Mouse (Mus musculus) neural tube, embryonic 11.5 days (tissue): ENCODE results near the gene Sart1. TPM values are rescaled to one million over a fixed set of nuclear protein-coding genes. Genes with fewer than 3 reads are reported as not detected.

Experiments used
- ATAC-seq: fragments of 200-750 bp; cut with Nextera tagmentation; 2 replicates; pipeline ENCODE4 v1.8.0; 2017; ENCODE audit warnings: moderate number of reproducible peaks, mild to moderate bottlenecking, moderate TSS enrichment, moderate library complexity; ENCODE audit not compliant: insufficient read depth, low FRiP score, low TSS enrichment
- DNase-seq: peaks from one replicate; pipeline ENCODE4 v3.0.0-alpha.2; 2015; ENCODE audit warnings: low spot score
- H3K27ac ChIP-seq: fragments of 300-500 bp; sonication (generic); 2 replicates; pipeline ENCODE4 v1.5.1; 2014; ENCODE audit warnings: low read depth, mild to moderate bottlenecking, low read length
- H3K27me3 ChIP-seq: fragments of 300-500 bp; sonication (generic); 2 replicates; pipeline ENCODE4 v1.6.1; 2014; ENCODE audit warnings: mild to moderate bottlenecking, low read length, mixed read lengths; ENCODE audit not compliant: control insufficient read depth, insufficient read depth
- H3K36me3 ChIP-seq: fragments of 300-500 bp; sonication (generic); 2 replicates; pipeline ENCODE4 v1.6.1; 2014; ENCODE audit warnings: mild to moderate bottlenecking, low read length, moderate library complexity, mixed read lengths; ENCODE audit not compliant: control insufficient read depth, insufficient read depth
- H3K4me1 ChIP-seq: fragments of 300-500 bp; sonication (generic); 2 replicates; pipeline ENCODE4 v1.6.1; 2014; ENCODE audit warnings: low read length, mixed read lengths; ENCODE audit not compliant: control insufficient read depth, insufficient read depth
- H3K4me2 ChIP-seq: fragments of 300-500 bp; sonication (generic); 2 replicates; pipeline ENCODE4 v1.6.1; 2014; ENCODE audit warnings: low read depth, mild to moderate bottlenecking, moderate library complexity
- H3K4me3 ChIP-seq: fragments of 300-500 bp; sonication (generic); 2 replicates; pipeline ENCODE4 v1.5.1; 2014; ENCODE audit warnings: low read depth, low read length
- H3K9ac ChIP-seq: fragments of 300-500 bp; sonication (generic); 2 replicates; pipeline ENCODE4 v1.6.1; 2014; ENCODE audit warnings: mild to moderate bottlenecking, low read length
- H3K9me3 ChIP-seq: fragments of 300-500 bp; sonication (generic); 2 replicates; pipeline ENCODE4 v1.6.1; 2016; ENCODE audit warnings: low read length; ENCODE audit not compliant: control insufficient read depth
- WGBS: fragments of 180-500 bp; shearing (Covaris S2); extraction: QIAGEN DNeasy Blood & Tissue Kit; methylation state at CpG from one replicate; pipeline ENCODE4 v1.1.7; 2014; 5-methylcytosine and 5-hydroxymethylcytosine counted together
- polyA plus RNA-seq: library from polyadenylated mRNA; unstranded; fragments of >200 nt; fragmentation: Nextera tagmentation; extraction: Ambion mirVana; gene quantifications from 2 replicates; pipeline ENCODE4 v1.2.1, GENCODE M21; 2014

Gene Sart1
- polyA plus RNA-seq, 1 experiment from 2014 or later = 79.9 TPM

- 93% methylated on average over 7 of the region's 7 CpGs for WGBS
- no peak overlapping the region for H3K27ac ChIP-seq
- H3K4me2 ChIP-seq = no peak overlapping the region
- DNase-seq = no peak
- H3K4me1 ChIP-seq = peaks cover 5% of the 10 kb centered on the region
- ATAC-seq = no peak
- no peak overlapping the region for H3K4me3 ChIP-seq
- H3K9me3 ChIP-seq = no peaks in the 10 kb centered on the region
- H3K36me3 ChIP-seq = peaks cover 18% of the 10 kb centered on the region
- no peak overlapping the region for H3K9ac ChIP-seq
- no peaks in the 10 kb centered on the region for H3K27me3 ChIP-seq
Observed at GRCm38 (mm10) chr19:5372724-5373123, 15.8 kb downstream of the Sart1 start.

GRCm38 (mm10) chr19:5370932-5371331 is 17.6 kb downstream of the Sart1 start:
- ATAC-seq (no peak), DNase-seq (no peak)
- Histone ChIP-seq H3K27me3 (no peaks in the 10 kb centered on the region), H3K4me1 (peaks cover 6% of the 10 kb centered on the region), H3K4me2 (no peak overlapping the region), H3K4me3 (no peak overlapping the region), H3K9me3 (no peaks in the 10 kb centered on the region), H3K36me3 (peaks cover 18% of the 10 kb centered on the region), H3K27ac (no peak overlapping the region), H3K9ac (no peak overlapping the region)
- WGBS = 94% methylated on average over 3 of the region's 3 CpGs

- no peak for DNase-seq
- Histone ChIP-seq H3K9ac (peak overlapping the region; percentile 81), H3K9me3 (no peaks in the 10 kb centered on the region), H3K27me3 (no peaks in the 10 kb centered on the region), H3K36me3 (peaks cover 15% of the 10 kb centered on the region), H3K27ac (peak overlapping the region; percentile 90), H3K4me1 (peaks cover 11% of the 10 kb centered on the region), H3K4me2 (peak overlapping the region; percentile 72), H3K4me3 (peak overlapping the region; percentile 90)
- WGBS = 14% methylated on average over 11 of the region's 11 CpGs
- ATAC-seq = no peak
Observed at GRCm38 (mm10) chr19:5367455-5367854, 21.0 kb downstream of the Sart1 start.

GRCm38 (mm10) chr19:5367053-5367359 is 21.5 kb downstream of the Sart1 start, which contains the start of gene Banf1:
TSS of gene Banf1 (minus strand) at chr19:5367168.
- Histone ChIP-seq H3K4me3 (peak within 1 kb of the TSS; percentile 90), H3K4me2 (peak within 1 kb of the TSS; percentile 76), H3K36me3 (peaks cover 15% of the 10 kb centered on the region), H3K27me3 (no peaks in the 10 kb centered on the region), H3K27ac (peak within 1 kb of the TSS; percentile 90), H3K4me1 (peaks cover 11% of the 10 kb centered on the region), H3K9me3 (no peaks in the 10 kb centered on the region), H3K9ac (peak within 1 kb of the TSS; percentile 81)
- under 1% methylated on average over 33 of the region's 33 CpGs for WGBS
- no peak; the same call in 1 of the 2 replicates for ATAC-seq
- DNase-seq = no peak

- under 1% methylated on average over 76 of the region's 92 CpGs for WGBS
- H3K27me3 ChIP-seq = no peaks in the 10 kb centered on the region
- peak within 1 kb of the TSS; percentile 90 for H3K4me3 ChIP-seq
- peak; percentile 92 for ATAC-seq
- H3K9ac ChIP-seq = peak within 1 kb of the TSS; percentile 81
- no peaks in the 10 kb centered on the region for H3K9me3 ChIP-seq
- peak within 1 kb of the TSS; percentile 90 for H3K27ac ChIP-seq
- peaks cover 10% of the 10 kb centered on the region for H3K36me3 ChIP-seq
- H3K4me2 ChIP-seq = peak within 1 kb of the TSS; percentile 76
- peaks cover 11% of the 10 kb centered on the region for H3K4me1 ChIP-seq
- peak; percentile 97 for DNase-seq
Observed at GRCm38 (mm10) chr19:5366175-5367052, 22.1 kb downstream of the Sart1 start, which contains the start of gene Eif1ad. TSS of gene Eif1ad (plus strand) at chr19:5366741.

GRCm38 (mm10) chr19:5365751-5366150 is 22.8 kb downstream of the Sart1 start:
- Histone ChIP-seq H3K4me2 (peak overlapping the region; percentile 76), H3K4me3 (peak overlapping the region; percentile 90), H3K36me3 (peaks cover 10% of the 10 kb centered on the region), H3K4me1 (peaks cover 11% of the 10 kb centered on the region), H3K27me3 (no peaks in the 10 kb centered on the region), H3K9ac (peak overlapping the region; percentile 81), H3K9me3 (no peaks in the 10 kb centered on the region), H3K27ac (peak overlapping the region; percentile 90; the same call in 1 of the 2 replicates)
- DNase-seq (no peak), ATAC-seq (no peak)
- 22% methylated on average over 11 of the region's 11 CpGs for WGBS

- Histone ChIP-seq H3K9me3 (no peaks in the 10 kb centered on the region), H3K4me2 (no peak overlapping the region), H3K4me1 (peaks cover 11% of the 10 kb centered on the region), H3K4me3 (no peak overlapping the region), H3K36me3 (peaks cover 4% of the 10 kb centered on the region), H3K9ac (no peak overlapping the region), H3K27me3 (no peaks in the 10 kb centered on the region), H3K27ac (no peak overlapping the region)
- WGBS = 97% methylated on average over 2 of the region's 2 CpGs
- DNase-seq (no peak), ATAC-seq (no peak)
Observed at GRCm38 (mm10) chr19:5364124-5364523, 24.4 kb downstream of the Sart1 start.

- peaks cover 5% of the 10 kb centered on the region for H3K4me1 ChIP-seq
- no peak overlapping the region for H3K9ac ChIP-seq
- no peaks in the 10 kb centered on the region for H3K27me3 ChIP-seq
- 91% methylated on average over 2 of the region's 2 CpGs for WGBS
- no peak overlapping the region for H3K4me3 ChIP-seq
- no peaks in the 10 kb centered on the region for H3K9me3 ChIP-seq
- no peak overlapping the region for H3K4me2 ChIP-seq
- DNase-seq (no peak), ATAC-seq (no peak)
- no peak overlapping the region for H3K27ac ChIP-seq
- peaks cover 2% of the 10 kb centered on the region; the same call in 1 of the 2 replicates for H3K36me3 ChIP-seq
Observed at GRCm38 (mm10) chr19:5362186-5362585, 26.3 kb downstream of the Sart1 start.

- no peak for ATAC-seq
- H3K9me3 ChIP-seq = no peaks in the 10 kb centered on the region
- no peaks in the 10 kb centered on the region for H3K4me1 ChIP-seq
- no peak for DNase-seq
- no CpG with 5 or more reads among the region's 1 CpGs for WGBS
- H3K4me2 ChIP-seq = no peak overlapping the region
- no peak overlapping the region for H3K27ac ChIP-seq
- no peaks in the 10 kb centered on the region; the same call in 1 of the 2 replicates for H3K36me3 ChIP-seq
- H3K9ac ChIP-seq = no peak overlapping the region
- no peak overlapping the region for H3K4me3 ChIP-seq
- no peaks in the 10 kb centered on the region for H3K27me3 ChIP-seq
Observed at GRCm38 (mm10) chr19:5356080-5356479, 32.4 kb downstream of the Sart1 start.
